Mouse (Mus musculus): ENCODE results near the gene Wdr83os. TPM values are rescaled to one million over a fixed set of nuclear protein-coding genes. Genes with fewer than 3 reads are reported as not detected.
"Not testable (repeated sequence)": the region's sequence is repeated elsewhere in the genome, so short reads cannot be mapped to it uniquely, and the experiment has no call there.

Wdr83os gene
- total RNA-seq, 2 experiments from 2014 or later = 61.3 to 250 TPM

GRCm38 (mm10) chr8:85100076-85100665 lies 19.6 kb downstream of the Wdr83os start:
- ATAC-seq (replicated peaks; ENCODE audit: low FRiP score, low TSS enrichment, poor library complexity, severe bottlenecking) = 0 out of 2 replicates have a peak, but pooled peaks have one; percentile 22

GRCm38 (mm10) chr8:85113241-85113640 lies 32.7 kb downstream of the Wdr83os start:
- no peak for ATAC-seq (replicated peaks; ENCODE audit: low FRiP score, low TSS enrichment, poor library complexity, severe bottlenecking)

GRCm38 (mm10) chr8:85115501-85115900 lies 35.0 kb downstream of the Wdr83os start:
- no peak for ATAC-seq (replicated peaks; ENCODE audit: low FRiP score, low TSS enrichment, poor library complexity, severe bottlenecking)

DNA sequence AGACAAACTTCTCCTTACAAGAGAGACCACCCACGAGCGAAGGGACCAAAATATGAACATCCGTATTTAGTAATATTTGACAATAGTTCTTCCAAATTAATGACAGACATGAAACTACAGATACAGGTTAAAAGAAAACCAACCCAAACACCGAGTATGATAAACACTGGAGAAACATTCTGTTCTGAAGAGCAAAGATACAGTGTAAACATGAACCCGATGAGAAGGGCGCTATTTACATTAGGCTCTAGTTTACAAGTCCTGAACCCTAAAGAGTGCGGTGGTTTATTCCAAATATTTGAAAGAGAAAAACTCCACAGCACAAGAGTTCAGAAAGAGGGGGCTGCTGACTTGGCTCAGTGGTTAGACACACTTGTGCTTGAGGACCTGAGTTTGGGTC lies 36.4 kb downstream of the Wdr83os start:
- no peak for ATAC-seq (replicated peaks; ENCODE audit: low FRiP score, low TSS enrichment, poor library complexity, severe bottlenecking)

- no peak for ATAC-seq (replicated peaks; ENCODE audit: low FRiP score, low TSS enrichment, poor library complexity, severe bottlenecking)
These were observed 38.8 kb downstream of the Wdr83os start for GRCm38 (mm10) chr8:85119052-85119981.

- not testable (repeated sequence) for ATAC-seq (replicated peaks; ENCODE audit: low FRiP score, low TSS enrichment, poor library complexity, severe bottlenecking)
These were observed 39.7 kb downstream of the Wdr83os start for GRCm38 (mm10) chr8:85120251-85120650.

- ATAC-seq (replicated peaks; ENCODE audit: low FRiP score, low TSS enrichment, poor library complexity, severe bottlenecking) = no peak
These were observed 42.5 kb downstream of the Wdr83os start, which contains the start of gene Zfp791 for GRCm38 (mm10) chr8:85122995-85123394. TSS of gene Zfp791 (minus strand) at chr8:85123095.

DNA sequence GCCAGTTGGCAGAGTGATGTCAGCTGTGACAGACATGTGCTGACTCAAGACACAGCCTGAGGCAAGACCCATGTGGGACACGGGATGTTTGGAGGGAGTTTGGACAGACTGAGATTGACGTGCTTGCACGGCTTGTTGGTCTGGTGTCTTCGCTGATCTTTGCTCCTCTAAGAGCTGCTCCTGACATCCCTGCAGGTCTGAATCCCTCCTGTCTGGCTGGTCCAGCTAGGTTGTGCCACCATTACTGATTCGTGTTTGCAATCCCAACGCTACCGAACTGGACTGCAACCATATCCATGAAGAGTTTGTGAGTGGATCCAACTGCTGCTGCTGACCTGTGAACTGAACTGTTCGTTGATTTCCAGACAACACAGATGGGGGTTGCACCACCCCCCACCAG lies 43.2 kb downstream of the Wdr83os start:
- ATAC-seq (replicated peaks; ENCODE audit: low FRiP score, low TSS enrichment, poor library complexity, severe bottlenecking) = no peak

Other genes starting within 250 kb of the Wdr83os start
- 28.3 and 31.1 TPM in 2 replicates for gene Gadd45gip1, start 249.2 kb upstream of the Wdr83os start, total RNA-seq (2014; fragmentation: Nextera tagmentation)
- 53.1 and 61.8 TPM in 2 replicates for gene Gadd45gip1, start 249.2 kb upstream of the Wdr83os start, total RNA-seq (2017)
- gene Rad23a, start 240.1 kb upstream of the Wdr83os start, total RNA-seq (2014; fragmentation: Nextera tagmentation) = 94.8 and 151 TPM in 2 replicates
- 38.4 and 43.7 TPM in 2 replicates for gene Rad23a, start 240.1 kb upstream of the Wdr83os start, total RNA-seq (2017)
- gene Calr, start 233.8 kb upstream of the Wdr83os start, total RNA-seq (2014; fragmentation: Nextera tagmentation) = 286 and 320 TPM in 2 replicates
- gene Calr, start 233.8 kb upstream of the Wdr83os start, total RNA-seq (2017) = 1,361 and 1,527 TPM in 2 replicates
- 101 and 104 TPM in 2 replicates for gene Farsa, start 223.8 kb upstream of the Wdr83os start, total RNA-seq (2014; fragmentation: Nextera tagmentation)
- gene Farsa, start 223.8 kb upstream of the Wdr83os start, total RNA-seq (2017) = 151 and 153 TPM in 2 replicates
- 101 and 135 TPM in 2 replicates for gene Syce2, start 208.6 kb upstream of the Wdr83os start, total RNA-seq (2014; fragmentation: Nextera tagmentation)
- gene Syce2, start 208.6 kb upstream of the Wdr83os start, total RNA-seq (2017) = 98.9 and 102 TPM in 2 replicates
- gene Gcdh, start 186.8 kb upstream of the Wdr83os start, total RNA-seq (2014; fragmentation: Nextera tagmentation) = 34.7 and 51.0 TPM in 2 replicates
- gene Gcdh, start 186.8 kb upstream of the Wdr83os start, total RNA-seq (2017) = 37.0 and 42.9 TPM in 2 replicates
- gene Klf1, start 178.8 kb upstream of the Wdr83os start, total RNA-seq (2014; fragmentation: Nextera tagmentation) = 193 and 197 TPM in 2 replicates
- 162 and 228 TPM in 2 replicates for gene Klf1, start 178.8 kb upstream of the Wdr83os start, total RNA-seq (2017)
- 29.1 and 38.8 TPM in 2 replicates for gene Dnase2a, start 172.2 kb upstream of the Wdr83os start, total RNA-seq (2014; fragmentation: Nextera tagmentation)
- gene Dnase2a, start 172.2 kb upstream of the Wdr83os start, total RNA-seq (2017) = 26.7 and 42.2 TPM in 2 replicates
- gene Mast1, start 143.4 kb upstream of the Wdr83os start, total RNA-seq (2014; fragmentation: Nextera tagmentation) = 0.45 TPM in 1 of 2 replicates, not detected in the other
- 0.42 TPM in 1 of 2 replicates, not detected in the other for gene Mast1, start 143.4 kb upstream of the Wdr83os start, total RNA-seq (2017)
- not detected in 2 replicates for gene Rtbdn, start 133.7 kb upstream of the Wdr83os start, total RNA-seq (2014; fragmentation: Nextera tagmentation)
- not detected in 2 replicates for gene Rtbdn, start 133.7 kb upstream of the Wdr83os start, total RNA-seq (2017)
- not detected in 2 replicates for gene Gm49661, start 111.3 kb upstream of the Wdr83os start, total RNA-seq (2014; fragmentation: Nextera tagmentation)
- not detected in 2 replicates for gene Gm49661, start 111.3 kb upstream of the Wdr83os start, total RNA-seq (2017)
- 898 and 1,004 TPM in 2 replicates for gene Prdx2, start 111.2 kb upstream of the Wdr83os start, total RNA-seq (2014; fragmentation: Nextera tagmentation)
- gene Prdx2, start 111.2 kb upstream of the Wdr83os start, total RNA-seq (2017) = 1,011 and 1,021 TPM in 2 replicates
- gene Rnaseh2a, start 111.0 kb upstream of the Wdr83os start, total RNA-seq (2014; fragmentation: Nextera tagmentation) = 198 and 202 TPM in 2 replicates
- gene Rnaseh2a, start 111.0 kb upstream of the Wdr83os start, total RNA-seq (2017) = 119 and 151 TPM in 2 replicates
- gene Junb, start 102.0 kb upstream of the Wdr83os start, total RNA-seq (2014; fragmentation: Nextera tagmentation) = 4.1 and 8.0 TPM in 2 replicates
- gene Junb, start 102.0 kb upstream of the Wdr83os start, total RNA-seq (2017) = 57.8 and 74.2 TPM in 2 replicates
- gene Hook2, start 90.1 kb upstream of the Wdr83os start, total RNA-seq (2014; fragmentation: Nextera tagmentation) = 7.7 and 9.6 TPM in 2 replicates
- 11.0 and 19.9 TPM in 2 replicates for gene Hook2, start 90.1 kb upstream of the Wdr83os start, total RNA-seq (2017)
- gene Best2, start 66.2 kb upstream of the Wdr83os start, total RNA-seq (2014; fragmentation: Nextera tagmentation) = not detected in 2 replicates
- gene Best2, start 66.2 kb upstream of the Wdr83os start, total RNA-seq (2017) = not detected in 2 replicates
- 77.3 and 82.3 TPM in 2 replicates for gene Asna1, start 55.5 kb upstream of the Wdr83os start, total RNA-seq (2014; fragmentation: Nextera tagmentation)
- gene Asna1, start 55.5 kb upstream of the Wdr83os start, total RNA-seq (2017) = 48.6 and 73.5 TPM in 2 replicates
- gene Trir, start 53.9 kb upstream of the Wdr83os start, total RNA-seq (2014; fragmentation: Nextera tagmentation) = 137 and 159 TPM in 2 replicates
- 342 and 455 TPM in 2 replicates for gene Trir, start 53.9 kb upstream of the Wdr83os start, total RNA-seq (2017)
- gene Tnpo2, start 43.8 kb upstream of the Wdr83os start, total RNA-seq (2014; fragmentation: Nextera tagmentation) = 42.2 and 68.5 TPM in 2 replicates
- gene Tnpo2, start 43.8 kb upstream of the Wdr83os start, total RNA-seq (2017) = 20.3 and 28.3 TPM in 2 replicates
- gene Fbxw9, start 20.7 kb upstream of the Wdr83os start, total RNA-seq (2014; fragmentation: Nextera tagmentation) = 11.0 and 21.1 TPM in 2 replicates
- gene Fbxw9, start 20.7 kb upstream of the Wdr83os start, total RNA-seq (2017) = 1.4 and 5.8 TPM in 2 replicates
- not detected in 2 replicates for gene Gm5741, start 12.8 kb upstream of the Wdr83os start, total RNA-seq (2014; fragmentation: Nextera tagmentation)
- gene Gm5741, start 12.8 kb upstream of the Wdr83os start, total RNA-seq (2017) = not detected in 2 replicates
- gene Dhps, start 9.0 kb upstream of the Wdr83os start, total RNA-seq (2014; fragmentation: Nextera tagmentation) = 69.1 and 99.2 TPM in 2 replicates
- 15.0 and 17.6 TPM in 2 replicates for gene Dhps, start 9.0 kb upstream of the Wdr83os start, total RNA-seq (2017)
- gene Wdr83, start 566 bp downstream of the Wdr83os start, total RNA-seq (2014; fragmentation: Nextera tagmentation) = 50.1 and 102 TPM in 2 replicates
- gene Wdr83, start 566 bp downstream of the Wdr83os start, total RNA-seq (2017) = 23.1 and 25.2 TPM in 2 replicates
- 30.8 and 30.9 TPM in 2 replicates for gene Man2b1, start 2.5 kb downstream of the Wdr83os start, total RNA-seq (2014; fragmentation: Nextera tagmentation)
- gene Man2b1, start 2.5 kb downstream of the Wdr83os start, total RNA-seq (2017) = 9.8 and 13.8 TPM in 2 replicates
- gene Zfp791, start 42.4 kb downstream of the Wdr83os start, total RNA-seq (2014; fragmentation: Nextera tagmentation) = not detected in 2 replicates
- not detected in 2 replicates for gene Zfp791, start 42.4 kb downstream of the Wdr83os start, total RNA-seq (2017)
- gene Cks1brt, start 71.2 kb downstream of the Wdr83os start, total RNA-seq (2014; fragmentation: Nextera tagmentation) = not detected in 2 replicates
- gene Cks1brt, start 71.2 kb downstream of the Wdr83os start, total RNA-seq (2017) = not detected in 2 replicates
- not detected in 2 replicates for gene Olfr371, start 145.2 kb downstream of the Wdr83os start, total RNA-seq (2014; fragmentation: Nextera tagmentation)
- gene Olfr371, start 145.2 kb downstream of the Wdr83os start, total RNA-seq (2017) = not detected in 2 replicates
- 137 and 173 TPM in 2 replicates for gene Orc6, start 218.9 kb downstream of the Wdr83os start, total RNA-seq (2014; fragmentation: Nextera tagmentation)
- 123 and 134 TPM in 2 replicates for gene Orc6, start 218.9 kb downstream of the Wdr83os start, total RNA-seq (2017)
- 95.7 and 104 TPM in 2 replicates for gene Vps35, start 219.1 kb downstream of the Wdr83os start, total RNA-seq (2014; fragmentation: Nextera tagmentation)
- gene Vps35, start 219.1 kb downstream of the Wdr83os start, total RNA-seq (2017) = 156 and 158 TPM in 2 replicates